Mouse (Mus musculus) right cerebral cortex, adult 2 months (tissue): ENCODE measurements at regions not wholly inside any gene's neighbourhood (a gene's known extent, or its start where the extent isn't known, plus 50 kb on each side); places are given as distances from the start of the nearest gene placed in this dataset.
"Not testable (repeated sequence)": the region's sequence is repeated elsewhere in the genome, so short reads cannot be mapped to it uniquely, and the experiment has no call there.

ENCODE experiments used
- DNase-seq, 2 experiments: peaks; one replicate each; pipeline ENCODE4 v3.0.0; 2021 to 2022; ENCODE audit warnings: low spot score in 2 of 2

DNA sequence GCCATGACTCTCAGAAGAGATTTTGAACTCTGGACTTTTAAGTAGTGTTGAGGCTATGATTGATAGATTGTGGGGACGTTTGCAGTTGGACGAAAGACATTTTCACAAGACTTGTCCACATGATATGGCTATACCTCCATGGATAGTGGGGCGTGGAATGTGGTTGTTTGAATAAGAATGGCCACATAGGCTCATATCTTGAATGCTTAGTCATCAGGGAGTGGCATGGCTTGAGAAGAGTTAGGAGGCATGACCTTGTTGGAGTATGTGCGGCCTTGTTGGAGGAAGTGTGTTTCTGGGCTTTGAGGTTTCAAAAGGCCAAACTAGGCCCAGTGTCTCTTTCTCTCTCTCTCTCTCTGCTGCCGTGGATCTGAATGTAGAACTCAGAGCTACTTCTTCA, 204.7 kb upstream of the Pclo start:
- no peak for DNase-seq

DNA sequence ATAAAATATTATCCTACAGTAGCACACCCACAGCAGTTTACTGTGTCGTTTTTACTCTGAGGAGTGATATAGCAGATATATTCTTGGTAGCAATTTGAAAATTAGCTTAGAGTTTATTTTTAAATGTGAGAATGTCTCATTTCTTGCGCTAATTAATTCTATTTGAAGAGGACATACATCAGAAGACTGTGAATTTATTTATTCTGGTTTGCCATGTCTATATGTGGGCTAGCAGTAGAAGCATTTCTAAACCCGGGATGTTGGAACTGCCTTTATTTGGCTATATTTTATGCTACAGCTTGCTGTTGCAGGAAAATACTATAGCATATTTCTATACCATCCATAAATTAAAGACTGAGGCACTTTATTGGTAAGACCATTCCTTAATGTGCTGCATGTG, 203.0 kb upstream of the Pclo start:
- DNase-seq, result no peak

GRCm38 (mm10) chr5:14320216-14320615, 194.5 kb upstream of the Pclo start:
- DNase-seq, result peak; percentile 23 to 33

- no peak for DNase-seq
Measured at GRCm38 (mm10) chr5:14322000-14322399, 192.7 kb upstream of the Pclo start.

GRCm38 (mm10) chr5:14360446-14360845, 154.3 kb upstream of the Pclo start:
- DNase-seq, result no peak

DNA sequence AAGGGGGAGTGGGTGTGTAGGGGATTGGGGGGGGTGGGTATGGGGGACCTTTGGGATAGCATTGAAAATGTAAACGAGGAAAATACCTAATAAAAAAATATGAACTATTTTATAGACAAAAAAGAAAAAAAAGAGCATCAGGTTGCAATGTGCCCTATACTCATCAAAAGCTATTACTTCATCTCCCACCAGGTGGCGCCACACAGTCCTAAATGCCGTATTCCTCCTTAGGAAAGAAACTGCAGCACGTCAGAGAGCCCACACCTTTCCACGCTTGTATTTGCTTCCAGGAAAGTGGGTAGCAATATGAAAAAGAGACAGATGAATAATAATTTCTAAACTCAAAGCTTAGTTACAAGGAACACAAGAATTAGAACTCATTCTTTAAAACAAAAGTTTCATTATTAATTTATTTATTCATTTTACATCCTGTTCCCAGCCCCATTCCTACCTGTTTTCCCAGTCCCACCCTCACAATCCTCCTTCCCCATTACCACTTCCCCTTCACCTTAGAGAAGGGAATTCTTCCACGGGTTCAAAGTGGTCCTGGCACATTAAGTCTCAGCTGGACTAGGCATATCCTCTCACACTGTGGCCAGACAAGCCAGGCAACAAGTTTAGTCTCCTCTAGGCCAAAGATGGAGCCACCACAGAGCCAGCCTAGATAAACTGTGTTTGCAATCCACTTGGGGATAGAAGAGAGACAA, 125.4 kb upstream of the Pclo start:
- peak; percentile 87 for DNase-seq

DNA sequence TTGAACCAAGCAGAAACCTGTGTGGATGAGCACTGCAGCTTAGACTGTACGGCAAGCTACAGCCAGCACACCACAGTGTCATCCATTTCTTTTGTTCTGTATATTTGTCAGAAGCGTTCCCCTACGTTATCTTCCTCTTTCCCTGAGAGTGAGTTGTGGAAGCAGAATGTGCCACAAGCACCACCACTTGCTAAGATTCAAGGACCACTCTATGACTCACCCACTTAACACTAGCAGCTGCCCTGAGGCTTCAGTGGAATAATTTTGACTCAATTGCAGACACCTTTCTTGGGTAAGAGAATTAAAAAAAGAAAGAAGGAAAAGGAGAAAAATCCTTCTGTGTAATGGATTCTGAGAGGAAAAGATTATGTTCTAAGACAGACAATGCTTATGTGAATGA, 122.9 kb upstream of the Pclo start:
- peak; percentile 10 to 11 for DNase-seq

DNA sequence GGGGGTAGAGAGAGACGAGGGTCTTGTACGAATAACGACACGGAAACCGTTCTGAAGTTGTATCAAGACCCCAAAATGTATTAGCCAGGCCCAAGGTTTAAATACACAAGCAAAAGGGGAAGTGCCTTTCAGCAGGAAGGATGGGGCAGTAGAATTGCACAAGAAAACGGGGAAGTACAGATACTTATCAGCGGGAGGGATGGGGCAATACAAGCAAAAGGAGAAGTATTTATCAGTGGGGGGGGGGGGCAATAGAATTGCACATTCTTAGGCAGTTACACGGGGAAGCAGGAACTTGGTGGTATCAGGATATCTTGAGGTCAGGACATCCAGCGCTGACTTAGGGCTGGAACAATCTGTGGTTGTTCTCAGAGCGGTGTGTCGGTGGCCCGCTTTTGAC, 111.3 kb upstream of the Pclo start:
- not testable (repeated sequence) for DNase-seq

DNA sequence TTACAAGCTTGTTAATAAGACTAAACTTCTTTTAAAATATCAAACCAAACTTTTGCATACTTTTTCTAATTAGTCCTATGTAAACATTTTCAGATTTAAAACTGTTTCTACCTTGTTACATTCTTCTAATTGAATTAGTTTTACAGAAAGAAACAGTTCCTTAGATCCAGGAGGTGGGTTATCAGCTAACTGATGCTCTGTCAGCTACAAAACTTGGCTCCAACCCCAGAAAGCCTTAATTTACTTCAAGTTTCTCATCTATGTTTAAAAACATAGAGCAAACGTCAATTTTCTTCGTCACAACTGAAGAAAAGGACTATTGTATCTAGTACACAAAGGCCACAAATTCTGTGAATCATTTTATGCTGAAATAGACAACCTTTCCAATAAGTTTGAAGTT, 110.4 kb upstream of the Pclo start:
- DNase-seq, result no peak

GRCm38 (mm10) chr5:14415234-14415862, 99.4 kb upstream of the Pclo start:
- DNase-seq, result peak; percentile 5 to 20

DNA sequence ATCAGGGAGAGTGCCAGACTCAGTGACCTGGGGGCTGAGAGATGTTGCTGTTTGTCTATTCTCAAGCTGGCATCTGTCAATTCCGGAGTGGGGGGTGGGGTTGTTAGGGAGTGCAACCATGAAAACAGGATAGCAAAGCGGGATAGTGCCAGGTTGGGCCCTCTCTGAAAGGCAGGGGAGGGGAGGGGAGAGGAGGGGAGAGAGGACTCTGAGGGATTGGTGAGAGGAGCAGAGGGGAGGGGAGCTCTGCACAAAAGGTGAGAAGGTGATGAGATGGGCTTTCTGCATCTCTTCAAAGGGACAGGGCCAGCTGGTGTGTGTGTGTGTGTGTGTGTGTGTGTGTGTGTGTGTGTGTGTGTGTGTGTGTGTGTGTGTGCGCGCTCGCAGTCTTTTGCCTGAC, 61.6 kb upstream of the Pclo start:
- no peak for DNase-seq
